Mouse (Mus musculus) CD4-positive, CD25-positive, alpha-beta regulatory T cell, adult 2 months (primary cell): ENCODE measurements around the gene Commd1.

ENCODE experiments used
- DNase-seq: peaks from one replicate; pipeline ENCODE4 v3.0.0-alpha.2; 2012; ENCODE audit warnings: low read depth, low spot score

The Commd1 gene

GRCm38 (mm10) chr11:22950131-22950530 lies 32.1 kb downstream of the Commd1 start:
- DNase-seq, result peak; percentile 41

DNA sequence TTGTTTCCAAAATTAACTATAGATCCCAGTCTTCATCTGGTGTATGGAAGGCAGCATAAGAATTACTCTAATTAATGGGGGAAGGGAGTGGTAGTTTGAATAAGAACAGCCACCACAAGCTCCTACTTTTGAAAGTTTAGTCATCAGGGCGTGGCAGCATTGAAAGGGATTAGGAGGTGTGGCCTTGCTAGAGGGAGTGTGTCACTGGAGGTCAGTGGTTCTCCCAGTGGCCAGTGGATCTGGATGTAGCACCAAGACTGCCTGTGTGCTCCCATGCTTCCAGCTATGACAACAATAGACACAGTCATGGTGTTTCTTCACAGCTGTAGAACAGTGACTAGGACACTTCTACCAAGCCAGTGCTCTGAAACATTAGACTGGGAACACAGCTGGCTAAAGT lies 33.1 kb downstream of the Commd1 start:
- no peak for DNase-seq

DNA sequence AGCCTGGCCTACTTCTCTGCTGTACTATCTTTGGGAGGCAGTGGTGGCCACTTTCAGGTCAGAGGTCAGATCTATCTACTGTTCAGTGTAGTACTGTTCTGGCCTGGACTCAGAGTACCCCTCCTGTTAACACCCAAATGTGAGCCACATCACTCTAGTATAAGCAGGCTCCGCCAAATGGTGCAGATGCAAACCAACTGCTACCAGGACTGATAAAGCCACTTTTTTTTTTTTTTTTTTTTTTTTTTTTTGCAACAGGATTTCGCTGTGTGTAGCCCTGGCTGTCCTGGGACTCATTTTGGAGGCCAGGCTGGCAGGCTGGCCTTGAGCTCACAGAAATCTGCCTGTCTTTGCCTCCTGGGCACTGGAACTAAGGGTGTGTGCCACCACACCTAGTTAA lies 43.2 kb downstream of the Commd1 start:
- DNase-seq, result no peak

- peak; percentile 17 for DNase-seq
These were observed 44.4 kb downstream of the Commd1 start for GRCm38 (mm10) chr11:22937716-22938316.

DNA sequence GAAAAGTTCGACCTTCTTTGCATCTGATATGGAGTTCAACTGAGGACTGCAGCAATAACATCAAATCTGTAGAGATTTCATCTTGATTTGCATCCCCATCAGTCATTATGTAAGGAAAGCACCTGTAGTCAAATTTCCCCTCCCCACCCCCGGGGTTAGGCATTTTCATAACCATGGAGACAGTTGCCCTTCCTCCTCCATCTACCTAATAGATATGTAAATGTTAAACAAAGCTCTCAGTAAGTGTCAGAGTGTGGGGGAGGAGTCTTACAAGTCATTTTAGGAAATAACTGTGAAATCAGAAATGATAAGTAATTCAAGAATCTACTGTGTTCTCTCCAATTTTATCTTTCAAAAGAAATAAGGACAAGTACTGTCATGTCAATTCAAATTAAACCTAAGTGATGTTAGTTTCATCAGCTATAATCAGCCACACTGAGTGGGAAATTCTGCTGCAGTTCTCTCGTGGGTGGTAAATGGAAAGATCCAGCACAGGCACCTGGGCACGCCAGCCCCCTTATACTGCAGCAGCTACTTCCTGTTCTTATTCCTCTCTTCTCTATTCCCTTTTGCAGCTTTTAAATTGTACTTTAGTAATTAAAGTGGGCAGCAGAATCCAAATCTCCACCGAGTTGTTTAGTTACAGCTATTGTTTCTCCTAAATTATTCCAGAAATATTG lies 45.6 kb downstream of the Commd1 start:
- DNase-seq, result peak; percentile 77

GRCm38 (mm10) chr11:22932167-22932566 lies 50.0 kb downstream of the Commd1 start:
- DNase-seq, result no peak

DNA sequence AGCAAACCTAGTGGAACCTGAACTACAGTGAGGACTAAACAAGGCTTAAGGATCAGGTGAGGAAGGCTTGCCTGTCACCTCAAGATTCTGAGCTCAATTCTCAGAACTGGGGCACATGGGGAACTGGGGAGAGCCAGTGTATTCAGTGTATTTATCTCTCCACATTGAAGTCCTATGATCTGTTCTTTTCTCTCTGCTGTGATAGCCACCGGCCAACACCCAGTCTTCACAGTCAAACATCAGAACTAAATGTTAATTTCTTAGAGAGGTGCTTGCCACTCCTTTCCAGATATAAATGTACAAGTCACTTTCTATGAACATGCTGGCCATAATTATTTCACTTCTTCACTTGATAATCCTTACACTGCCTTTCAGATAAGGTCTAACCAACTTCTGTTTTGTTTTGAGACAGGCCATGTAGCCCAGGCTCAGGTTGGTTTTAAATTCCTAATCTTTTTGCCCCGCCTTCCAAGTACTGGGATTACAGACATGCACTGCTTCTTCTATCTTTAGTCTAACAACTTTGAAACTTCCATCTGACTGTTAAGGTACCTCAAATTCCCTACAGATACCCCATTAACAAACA lies 50.8 kb downstream of the Commd1 start:
- DNase-seq, result no peak

DNA sequence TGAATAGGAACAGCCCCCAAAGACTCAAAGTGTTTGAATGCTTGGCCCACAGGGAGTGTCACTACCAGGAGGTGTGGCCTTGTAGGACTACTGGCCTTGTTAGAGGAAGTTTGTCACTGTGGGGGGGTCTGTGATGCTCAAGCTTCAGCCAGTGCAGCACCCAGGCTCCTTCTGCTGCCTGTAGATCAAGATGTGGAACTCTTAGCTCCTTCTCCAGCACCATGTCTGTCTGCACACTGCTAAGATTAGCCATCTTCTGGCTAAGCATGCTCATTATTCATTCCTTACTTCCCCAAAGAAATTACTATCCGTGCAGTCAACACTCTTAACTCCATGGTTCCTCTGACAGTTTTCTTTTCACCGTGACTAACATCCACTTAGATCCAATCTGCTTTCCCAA lies 52.1 kb downstream of the Commd1 start:
- DNase-seq, result no peak

- peak; percentile 50 for DNase-seq
These were observed 53.5 kb downstream of the Commd1 start for GRCm38 (mm10) chr11:22928586-22929169.

DNA sequence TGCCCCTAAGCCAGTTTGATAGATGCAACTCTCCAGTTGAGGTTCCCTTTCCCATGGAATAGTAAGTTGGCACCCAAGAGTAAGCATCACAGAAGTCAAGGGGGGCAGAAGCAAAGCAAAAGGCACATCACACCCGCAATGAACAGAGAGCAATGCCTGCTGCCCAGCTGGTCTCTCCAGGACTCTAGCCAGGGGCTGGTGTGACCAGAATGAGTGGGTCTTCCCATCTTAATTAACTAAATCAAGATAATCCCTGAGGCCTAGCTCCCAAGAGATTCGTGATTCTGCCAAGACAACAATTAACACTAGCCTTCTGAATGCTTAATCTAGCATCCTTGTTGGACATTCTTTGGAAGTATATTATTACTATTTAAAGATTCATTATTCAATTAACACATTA lies 58.6 kb downstream of the Commd1 start:
- no peak for DNase-seq

DNA sequence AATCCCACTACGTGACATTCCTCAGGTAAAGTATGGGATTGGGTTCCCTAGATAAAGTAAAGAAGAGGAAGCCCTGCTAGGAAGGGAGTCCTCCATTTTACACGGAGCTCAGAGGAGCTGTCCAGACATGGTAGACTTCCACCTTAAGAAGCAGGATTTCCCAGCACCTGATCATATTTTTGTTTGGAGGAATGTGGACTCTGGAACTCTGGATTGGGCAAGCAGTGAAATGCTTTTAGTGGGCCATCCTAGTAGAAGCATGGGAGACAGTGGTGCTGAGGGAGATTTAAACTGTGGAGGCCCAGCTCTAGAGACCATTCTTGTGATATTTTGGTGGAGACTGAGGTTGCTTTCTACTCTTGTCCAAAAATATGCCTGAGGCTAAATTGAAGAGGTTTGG lies 59.6 kb downstream of the Commd1 start:
- DNase-seq, result no peak

GRCm38 (mm10) chr11:22919336-22919735 lies 62.8 kb downstream of the Commd1 start:
- no peak for DNase-seq

DNA sequence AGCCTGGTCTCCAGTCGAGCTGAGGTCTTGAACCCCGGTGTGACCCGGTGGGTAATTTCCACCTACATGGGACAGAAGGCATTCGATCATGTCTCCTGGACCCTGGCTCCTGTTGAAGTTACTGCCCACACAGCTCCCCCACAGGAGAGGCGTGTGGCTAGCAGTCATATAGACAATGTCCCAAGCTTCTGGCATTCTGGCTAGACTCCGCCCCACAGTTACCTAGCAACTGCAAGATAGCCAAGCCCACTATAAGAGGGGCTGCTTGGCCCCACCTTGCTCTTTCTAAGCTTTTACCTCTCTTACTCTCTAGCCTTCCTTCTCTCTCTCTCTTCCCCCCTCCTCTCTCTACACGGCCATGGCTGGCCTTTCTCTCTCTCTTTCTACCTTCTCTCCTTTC lies 64.4 kb downstream of the Commd1 start:
- DNase-seq, result no peak

GRCm38 (mm10) chr11:22913744-22914143 lies 68.4 kb downstream of the Commd1 start:
- DNase-seq, result no peak

DNA sequence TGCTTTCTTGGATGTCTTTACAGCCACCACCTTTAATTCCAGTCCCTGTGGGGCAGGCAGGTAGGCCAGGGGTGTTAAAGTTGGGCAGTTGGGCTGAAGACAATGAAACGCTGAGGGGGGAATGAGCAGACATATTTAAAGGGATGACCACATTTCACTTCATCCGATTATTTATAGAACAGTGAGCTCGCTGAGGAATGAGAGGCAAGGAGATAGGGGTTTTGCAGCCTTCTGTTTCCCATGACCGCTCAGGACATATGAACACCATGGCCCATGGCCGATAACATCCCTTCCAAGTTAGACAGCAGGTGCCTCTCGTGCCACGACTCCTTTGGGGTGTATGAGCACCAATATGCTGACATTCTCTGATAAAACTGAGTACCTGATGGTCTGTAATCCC lies 70.4 kb downstream of the Commd1 start:
- DNase-seq, result no peak

DNA sequence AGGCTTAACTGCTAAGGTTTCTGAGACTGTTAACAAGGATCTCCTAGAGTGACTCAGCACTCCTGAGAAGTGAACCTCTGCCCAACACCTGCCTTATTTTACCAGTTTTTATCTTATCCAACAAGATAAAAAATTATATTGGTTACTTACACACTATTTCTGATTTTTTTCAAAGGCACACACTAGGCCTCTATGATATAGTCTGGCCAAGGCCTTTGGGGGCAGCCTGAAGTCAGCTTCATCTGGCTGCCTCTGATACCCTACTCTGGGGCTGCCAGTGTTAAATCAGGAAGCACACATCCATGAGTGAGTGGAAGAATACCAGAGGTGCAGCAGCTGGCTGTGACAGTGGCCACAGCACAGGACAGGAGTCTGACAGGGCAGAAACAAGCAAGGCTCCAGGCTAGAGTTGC lies 75.7 kb downstream of the Commd1 start:
- DNase-seq, result no peak

- DNase-seq, result peak; percentile 48
These were observed 79.3 kb downstream of the Commd1 start for GRCm38 (mm10) chr11:22902923-22903322.

DNA sequence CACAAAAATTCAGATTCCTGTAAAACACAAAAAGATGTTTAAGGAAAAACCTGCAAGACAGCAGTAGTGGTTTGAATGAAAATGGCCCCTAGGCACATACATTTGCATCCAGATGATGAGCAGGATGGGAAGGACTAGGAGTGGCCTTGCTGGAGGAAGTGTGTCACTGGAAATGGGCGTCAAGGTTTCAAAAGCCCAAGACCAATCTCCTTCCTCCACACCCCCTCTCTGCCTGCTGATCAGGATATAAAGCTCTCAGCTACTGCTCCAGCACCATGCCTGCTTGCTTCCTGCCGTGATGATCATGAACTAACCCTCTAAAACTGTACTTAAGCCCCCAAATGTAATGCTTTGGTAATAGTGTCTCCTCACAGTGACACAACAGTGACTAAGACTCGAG lies 82.1 kb downstream of the Commd1 start:
- no peak for DNase-seq

- no peak for DNase-seq
These were observed 84.5 kb downstream of the Commd1 start for GRCm38 (mm10) chr11:22897642-22898041.

DNA sequence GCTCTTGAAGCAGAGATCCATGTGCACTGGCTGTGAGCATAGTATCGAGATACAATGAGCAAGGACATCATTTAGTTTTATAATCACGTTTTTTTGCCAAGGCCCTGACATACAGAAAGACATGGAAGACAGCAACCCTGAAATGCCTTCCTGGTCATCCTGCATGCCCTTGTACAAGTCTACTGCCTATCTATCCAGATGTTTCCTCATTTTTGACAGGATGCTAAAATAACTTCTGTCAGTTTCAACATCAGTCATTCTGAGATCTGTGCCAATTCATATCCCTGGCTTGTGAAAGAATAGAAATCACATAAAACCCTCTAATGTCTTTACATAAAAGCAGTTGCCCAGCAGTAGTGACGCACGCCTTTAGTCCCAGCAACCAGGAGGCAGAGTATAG lies 85.1 kb downstream of the Commd1 start:
- no peak for DNase-seq

DNA sequence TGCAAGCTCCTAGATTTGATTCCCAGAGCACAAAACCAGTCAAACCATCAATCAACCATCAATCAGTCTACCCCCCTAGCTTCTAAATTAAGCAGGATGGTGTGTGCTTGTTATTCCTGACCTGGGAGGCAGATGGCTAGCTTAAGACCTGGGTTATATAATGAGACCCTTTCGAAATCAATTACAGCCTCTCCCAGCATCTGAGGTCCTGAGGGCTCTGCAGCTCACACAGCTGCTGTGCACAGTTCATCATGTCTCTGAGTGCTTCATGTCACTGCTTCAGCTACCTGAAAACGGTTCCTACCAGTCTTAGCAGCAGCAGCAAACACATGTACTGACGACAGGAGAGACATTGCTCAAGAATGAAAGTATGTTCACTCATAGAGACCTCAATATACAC lies 89.1 kb downstream of the Commd1 start:
- no peak for DNase-seq

DNA sequence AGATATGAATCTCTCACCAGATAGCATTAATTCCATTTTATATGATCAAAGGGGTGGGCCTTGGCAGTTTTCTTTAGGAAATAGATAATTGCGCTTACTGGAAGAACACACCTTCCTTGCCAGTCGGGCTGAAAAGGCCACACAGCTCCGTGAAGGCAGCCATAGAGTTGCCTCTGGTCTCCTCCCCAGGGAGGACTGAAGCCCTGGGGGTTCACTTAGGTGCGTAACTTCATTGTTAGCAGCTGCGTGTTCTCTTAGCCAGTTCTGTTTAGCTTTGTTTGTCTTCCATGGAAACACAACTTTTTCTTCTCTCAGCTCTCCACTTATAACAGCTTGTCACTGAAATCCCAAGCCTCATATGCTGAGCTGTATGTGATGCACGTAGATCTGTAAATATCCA lies 89.7 kb downstream of the Commd1 start:
- DNase-seq, result no peak

- no peak for DNase-seq
These were observed 90.3 kb downstream of the Commd1 start for GRCm38 (mm10) chr11:22891876-22892275.
